Mouse (Mus musculus) common myeloid progenitor, adult 5-6 weeks (primary cell): ENCODE measurements around the gene Ets1. TPM values are rescaled to one million over a fixed set of nuclear protein-coding genes. Genes with fewer than 3 reads are reported as not detected.

Experiments
- ATAC-seq: replicated peaks from 2 replicates; pipeline ENCODE4 v1.8.0; 2016; ENCODE audit warnings: low read depth, mild to moderate bottlenecking, moderate TSS enrichment, inconsistent platforms; ENCODE audit not compliant: poor library complexity, severe bottlenecking
- total RNA-seq: library from RNA; stranded (forward); fragments of 200-1000, 187-1606 nt; gene quantifications from 2 replicates; pipeline ENCODE4 v1.2.3, GENCODE M21; 2017

Gene Ets1
- total RNA-seq, 1 experiment from 2014 or later, result 8.4 TPM

DNA sequence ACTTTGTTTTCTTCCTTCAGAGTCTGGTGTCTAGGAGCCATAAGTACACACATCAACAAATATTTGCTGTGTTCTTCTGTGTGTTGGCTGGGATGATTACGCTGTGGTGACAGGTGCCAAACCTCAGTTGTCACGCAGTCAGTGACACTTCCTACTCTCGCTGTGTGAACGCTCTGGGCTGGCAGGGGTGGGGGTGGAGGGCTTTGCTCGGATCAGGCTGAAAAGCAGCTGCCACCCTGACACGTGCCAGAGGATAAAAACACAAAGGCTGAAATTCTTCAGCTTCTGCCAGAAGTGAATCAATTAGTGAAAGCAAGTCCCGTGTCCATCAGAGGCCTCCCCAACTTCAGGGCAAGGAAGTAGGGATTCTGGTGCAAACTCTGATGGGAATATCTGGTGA, 20.0 kb upstream of the Ets1 start:
- ATAC-seq, result peak; percentile 71

DNA sequence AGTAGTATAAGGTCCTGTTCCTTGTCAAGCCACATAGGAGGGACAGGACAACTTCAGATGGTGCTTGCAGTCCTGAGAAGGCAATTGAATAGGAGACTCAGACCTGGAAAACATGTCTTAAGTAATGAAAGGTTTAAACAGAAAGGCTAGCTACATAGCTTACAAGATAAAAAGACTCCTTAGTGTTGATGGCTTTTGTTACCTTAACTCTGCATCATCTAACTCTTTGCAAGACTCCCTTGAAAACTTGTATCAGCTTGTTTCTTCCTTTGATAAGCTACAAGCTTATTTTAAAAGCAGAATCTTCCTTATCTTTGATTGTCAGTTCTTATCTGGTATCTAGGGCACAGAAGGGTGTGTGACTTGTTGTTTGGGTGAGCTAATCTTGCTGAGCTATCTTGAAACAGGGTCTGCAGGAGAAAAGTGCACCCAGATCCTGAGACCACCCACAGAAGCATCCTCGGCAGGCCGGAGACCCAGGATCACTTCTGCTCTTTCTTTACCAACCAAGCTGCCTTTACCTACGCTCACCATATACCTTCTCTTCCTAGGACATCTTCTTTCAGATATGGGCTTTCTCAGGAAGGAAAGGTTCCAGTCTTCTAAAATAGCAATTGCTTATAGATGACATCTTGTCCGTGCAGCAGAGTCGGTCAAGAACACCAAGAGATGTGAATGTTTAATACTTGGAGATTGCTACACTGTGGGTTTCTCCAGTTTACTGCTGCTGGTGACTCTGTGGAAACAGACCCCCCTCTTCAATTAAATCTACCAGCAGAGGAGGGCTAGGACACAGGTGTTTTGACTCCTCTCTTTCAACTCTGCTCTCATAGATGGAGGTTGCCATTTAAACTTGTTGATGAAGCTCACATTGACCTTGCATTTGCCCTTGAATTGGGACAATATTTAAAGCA, 19.2 kb upstream of the Ets1 start:
- no peak for ATAC-seq

DNA sequence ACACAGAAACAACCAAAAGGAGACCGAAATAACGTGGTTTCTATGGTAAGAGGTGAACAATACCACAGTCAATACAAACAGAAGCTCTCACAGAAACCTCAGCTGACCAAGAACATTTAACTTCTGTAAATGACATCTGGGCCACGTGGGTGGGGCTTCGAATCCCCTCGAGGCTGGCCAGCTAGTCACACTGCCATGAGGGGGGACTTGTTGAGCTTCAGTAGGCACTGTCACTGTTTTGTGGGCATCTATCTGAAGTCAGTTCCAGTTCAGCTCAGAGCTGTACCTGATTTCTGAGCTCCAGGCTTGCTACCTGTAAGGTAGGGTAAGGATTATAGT, 18.6 kb upstream of the Ets1 start:
- ATAC-seq, result no peak

DNA sequence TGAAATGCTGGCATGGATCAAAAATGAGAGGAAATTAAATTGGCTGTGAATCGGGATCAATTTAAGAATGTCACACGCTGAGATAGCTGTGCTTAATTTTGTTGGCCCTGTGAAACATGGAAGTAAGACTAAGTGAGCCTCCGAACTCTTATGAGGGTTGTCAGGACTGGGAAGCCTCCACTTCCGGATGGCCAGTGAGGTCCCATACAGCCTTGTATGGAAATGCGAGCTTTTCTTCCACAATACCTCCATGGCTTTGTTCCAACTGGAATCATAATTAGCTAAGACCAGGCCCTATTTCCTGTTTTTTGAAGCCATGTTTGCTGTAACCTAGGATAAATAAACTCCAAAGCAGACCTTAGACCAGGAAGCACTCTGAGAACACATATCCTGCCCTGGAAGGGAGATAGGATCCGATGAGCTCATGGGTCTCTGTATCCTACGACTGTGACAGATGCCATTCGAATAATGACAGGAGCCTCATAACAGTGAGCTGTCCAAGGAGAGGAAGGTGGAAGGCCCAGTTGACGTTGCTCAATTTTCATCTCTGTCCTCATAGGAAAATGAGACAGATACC, 17.4 kb upstream of the Ets1 start:
- ATAC-seq, result no peak

DNA sequence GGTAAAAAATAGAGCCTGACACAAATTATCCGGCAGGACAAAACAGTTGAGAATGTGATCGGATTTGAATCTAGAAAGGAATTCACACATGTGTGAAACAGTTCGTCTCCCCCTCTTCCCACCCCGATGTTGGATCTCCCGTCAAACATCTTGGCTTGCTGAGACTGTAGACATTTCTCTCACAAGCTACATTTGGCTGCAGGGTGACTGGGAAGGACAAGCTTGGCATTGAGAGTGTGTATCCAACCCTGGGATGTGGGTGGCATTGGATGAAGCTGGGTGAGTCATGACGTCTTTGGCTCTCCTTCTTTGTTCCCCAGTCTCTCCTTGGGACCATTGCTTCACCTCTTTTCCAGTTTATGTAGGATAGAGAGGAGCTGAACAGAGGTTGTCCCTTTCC, 16.4 kb upstream of the Ets1 start:
- no peak for ATAC-seq

DNA sequence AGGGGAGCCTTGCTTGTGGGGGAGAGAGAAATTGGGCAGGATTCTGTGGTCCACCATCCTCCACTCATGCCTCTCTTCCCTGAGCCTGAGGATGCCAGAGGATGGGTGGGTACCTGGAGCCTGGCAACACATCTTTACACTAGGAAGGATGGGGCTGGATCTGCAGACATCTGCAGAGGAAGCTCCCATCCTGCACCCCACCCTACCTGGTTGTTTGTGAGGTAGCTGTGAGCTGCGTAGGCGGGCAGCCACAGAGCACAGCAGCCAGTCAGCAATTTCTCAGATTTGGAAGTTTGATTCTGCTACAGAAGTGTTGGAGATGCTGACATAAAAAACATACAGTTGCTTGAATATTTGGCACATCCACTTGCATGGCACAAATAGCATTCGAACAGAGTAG, 15.6 kb upstream of the Ets1 start:
- ATAC-seq, result no peak

DNA sequence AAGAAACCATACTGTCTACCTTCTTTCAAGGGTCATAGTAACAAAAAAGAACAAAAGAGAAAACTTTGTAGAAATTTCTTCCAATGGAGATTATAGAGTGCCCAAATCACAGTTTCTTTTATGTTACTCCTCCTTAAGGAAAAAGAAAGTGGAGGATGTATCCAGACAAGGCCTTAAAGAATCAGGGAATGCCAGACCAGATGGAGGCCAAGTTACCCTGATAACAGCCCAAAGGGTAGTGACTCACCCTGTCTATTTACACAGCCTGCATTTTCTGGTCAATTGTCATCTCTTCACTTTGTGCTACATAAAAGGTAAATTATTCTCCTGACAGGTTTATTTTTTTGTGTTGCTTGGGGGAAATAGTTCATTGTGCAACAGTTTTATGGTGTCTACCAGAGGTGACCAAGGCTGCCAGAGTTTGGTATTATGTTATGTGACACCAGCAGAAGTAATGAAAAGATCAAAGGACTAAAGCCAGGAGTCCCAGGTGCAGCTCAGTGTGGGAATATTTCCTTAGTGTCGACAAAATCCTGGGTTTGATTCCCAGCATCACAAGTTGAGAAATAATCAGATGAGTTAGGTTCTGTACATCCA, 6.5 kb upstream of the Ets1 start:
- ATAC-seq, result no peak

DNA sequence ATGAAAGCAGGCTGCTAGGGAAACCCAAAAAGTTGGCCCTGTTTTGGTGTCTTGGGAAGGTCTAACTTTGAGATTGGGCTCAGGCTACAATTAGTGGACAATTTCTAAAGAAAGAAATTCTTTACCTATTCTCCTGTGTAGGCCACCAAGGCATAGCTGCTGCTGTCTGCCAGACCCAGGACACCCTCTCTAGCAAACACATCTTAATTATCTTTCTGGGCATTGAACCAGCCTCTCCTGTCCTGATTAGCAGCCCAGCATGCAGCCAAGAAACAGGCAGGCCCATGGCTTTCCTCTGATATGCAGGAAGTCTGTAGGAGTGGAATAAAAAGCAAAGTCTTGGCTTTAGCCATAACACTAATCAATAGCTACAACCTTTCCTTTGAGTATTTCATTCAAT, 4.7 kb upstream of the Ets1 start:
- no peak for ATAC-seq

DNA sequence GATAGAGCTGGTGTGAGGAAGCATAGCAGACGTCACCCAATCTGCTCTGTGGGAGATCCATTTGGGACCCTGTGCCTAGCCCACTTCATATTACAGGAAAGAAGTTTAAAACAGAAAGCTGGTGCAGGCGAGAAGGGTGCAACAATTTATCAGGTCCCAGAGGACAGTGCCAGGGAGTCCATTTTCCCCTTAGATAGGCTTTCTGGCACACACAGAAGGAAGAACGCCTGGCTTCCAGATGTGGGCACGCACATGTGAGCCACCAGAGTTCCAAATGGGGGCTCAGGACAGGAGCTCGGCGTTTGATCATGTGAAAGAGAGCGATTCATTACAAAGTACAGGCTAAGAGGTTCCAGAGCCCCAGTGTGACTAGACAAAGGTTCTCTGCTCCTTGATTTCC, 3.8 kb upstream of the Ets1 start:
- no peak for ATAC-seq

DNA sequence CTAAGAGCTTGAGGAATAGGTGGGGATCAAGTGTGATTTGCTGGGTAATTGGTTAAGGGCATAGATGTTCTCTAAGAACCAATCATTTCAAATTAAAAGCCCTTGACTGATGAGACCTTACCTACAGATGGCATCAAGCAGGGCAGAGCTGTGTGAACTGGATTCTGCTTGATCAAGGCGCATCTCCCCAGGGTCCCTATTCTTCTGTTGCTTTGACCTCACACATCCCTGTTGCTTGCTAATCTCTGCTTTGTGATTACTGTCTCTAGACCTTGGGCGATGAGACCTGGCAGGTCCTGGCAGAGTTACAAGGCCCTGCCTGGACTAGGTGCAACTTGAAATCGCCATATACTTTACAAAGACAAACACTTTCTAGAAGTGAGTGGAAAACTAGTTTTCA, 9.0 kb downstream of the Ets1 start:
- ATAC-seq, result no peak

DNA sequence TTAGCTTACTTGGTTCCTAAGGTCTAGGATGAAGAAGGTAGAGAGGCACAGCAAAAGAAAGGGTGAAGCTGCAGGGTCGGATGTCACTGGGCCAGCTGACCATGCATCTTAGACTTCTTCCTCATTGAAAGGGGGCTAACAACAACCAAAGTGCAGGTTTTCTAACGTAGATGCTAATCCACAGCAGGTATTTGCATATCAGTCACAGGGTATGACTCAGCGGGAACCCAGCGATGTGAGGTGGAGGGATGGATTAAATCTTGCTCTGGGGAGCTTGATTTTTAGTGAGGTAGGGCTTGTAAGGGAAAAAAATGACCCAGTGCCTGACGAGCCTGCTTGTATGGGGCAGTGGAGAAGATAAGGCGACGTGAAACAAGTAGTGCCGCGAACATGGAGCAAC, 9.5 kb downstream of the Ets1 start:
- 0 out of 2 replicates have a peak, but pooled peaks have one; percentile 22 for ATAC-seq

DNA sequence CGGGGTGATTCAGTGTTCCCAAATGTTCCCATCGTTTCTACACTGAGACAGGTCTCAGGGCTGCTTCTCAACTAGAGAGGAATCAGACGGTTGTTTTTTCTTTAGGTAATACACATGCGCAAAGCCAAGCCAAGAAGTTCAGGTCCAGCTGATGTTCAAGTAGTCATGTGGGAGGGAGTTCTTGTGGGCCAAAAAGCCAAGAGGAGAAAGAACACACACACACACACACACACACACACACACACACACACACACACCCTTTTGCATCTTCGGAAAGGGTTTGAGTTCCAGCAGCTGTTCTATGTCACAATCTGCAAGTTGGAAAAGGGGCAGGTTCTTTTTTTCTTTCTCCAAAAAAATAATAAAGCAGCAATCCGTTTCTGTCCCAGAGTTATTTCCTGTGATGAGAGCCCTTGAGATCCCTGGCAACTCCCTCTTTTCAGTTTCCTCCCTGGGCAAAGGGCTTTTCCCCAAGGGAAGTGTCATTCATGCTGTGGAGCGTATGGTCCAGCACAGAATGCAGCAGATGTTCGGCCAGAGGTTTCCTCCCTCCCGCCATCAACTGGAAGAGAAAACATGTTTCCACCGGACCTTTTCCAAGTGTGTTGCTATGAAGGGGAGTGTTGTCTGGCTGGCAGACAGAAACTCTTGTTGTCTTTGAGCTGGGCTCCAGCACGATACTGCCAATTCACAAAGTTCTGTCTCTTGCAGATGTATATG, 10.7 kb downstream of the Ets1 start:
- ATAC-seq, result no peak

DNA sequence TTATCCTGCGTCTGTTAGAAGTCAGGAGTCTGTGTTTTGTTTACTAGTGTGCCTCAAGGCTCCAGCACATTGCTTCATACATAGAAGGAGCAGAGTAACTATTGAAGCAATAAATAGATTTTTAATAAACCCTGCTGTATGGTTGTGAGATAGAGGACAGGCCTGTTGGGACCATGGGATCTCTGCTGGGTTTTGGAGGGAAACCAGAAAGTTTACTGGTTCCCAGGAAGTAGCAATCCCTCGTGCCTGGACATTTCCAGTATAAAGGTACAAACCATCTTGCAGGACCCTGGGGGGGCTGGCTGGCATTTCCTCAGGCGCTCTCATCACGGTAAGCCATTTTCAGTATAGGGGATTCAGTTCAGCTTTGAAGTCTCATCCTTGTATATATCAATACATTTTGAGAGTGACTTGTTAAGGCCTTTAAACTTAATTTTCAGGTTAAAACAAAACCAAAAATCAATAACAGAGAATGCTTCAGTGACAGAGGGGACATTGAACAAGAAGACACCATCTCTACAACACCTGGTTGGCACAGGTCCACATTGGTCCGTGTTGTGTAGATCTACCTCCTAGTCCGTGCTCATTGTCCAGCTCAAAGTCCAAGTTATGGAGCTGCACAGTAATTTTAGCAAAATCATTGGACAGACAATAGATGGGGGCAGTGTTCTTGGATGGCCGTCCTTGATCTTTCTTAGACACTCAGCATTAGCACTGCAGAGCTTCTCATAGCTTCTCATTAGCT, 11.7 kb downstream of the Ets1 start:
- no peak for ATAC-seq

DNA sequence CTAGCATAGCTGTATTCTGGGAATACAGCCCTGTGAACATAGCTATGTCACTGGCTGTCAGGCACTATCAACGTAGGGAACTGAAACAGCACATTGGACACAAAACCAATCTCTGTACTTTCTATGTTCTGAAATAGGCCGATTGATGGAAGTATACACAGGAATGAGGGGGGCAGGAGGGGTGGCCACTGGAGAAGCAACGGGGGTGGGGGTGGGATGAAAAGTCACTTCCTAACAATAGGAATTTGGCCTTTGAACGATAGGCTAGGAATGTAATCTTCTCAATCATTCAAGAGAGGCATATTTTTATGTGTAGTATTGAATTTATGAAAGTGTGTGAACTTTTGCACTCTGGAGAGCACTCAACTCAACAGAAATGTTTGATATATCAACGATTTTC, 12.3 kb downstream of the Ets1 start:
- no peak for ATAC-seq

DNA sequence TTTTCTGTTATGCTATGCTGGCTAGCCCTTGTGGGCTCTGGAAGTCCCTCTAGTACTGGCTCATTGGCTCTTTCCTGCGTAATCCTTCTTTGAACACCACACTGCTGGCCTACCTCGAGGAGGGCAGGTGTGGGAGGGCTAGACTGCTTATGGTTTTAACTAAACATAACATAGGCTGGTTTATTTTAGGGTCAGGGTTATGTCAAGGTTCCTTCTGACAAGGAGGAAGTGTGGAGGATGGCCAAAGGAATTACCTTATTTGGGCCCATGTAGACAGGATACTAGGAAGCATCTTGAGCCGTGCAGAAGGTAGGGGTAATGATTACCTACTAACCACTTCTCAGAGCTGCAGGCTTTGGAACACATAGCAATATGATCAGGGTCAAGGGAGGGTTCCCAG, 14.7 kb downstream of the Ets1 start:
- no peak for ATAC-seq

DNA sequence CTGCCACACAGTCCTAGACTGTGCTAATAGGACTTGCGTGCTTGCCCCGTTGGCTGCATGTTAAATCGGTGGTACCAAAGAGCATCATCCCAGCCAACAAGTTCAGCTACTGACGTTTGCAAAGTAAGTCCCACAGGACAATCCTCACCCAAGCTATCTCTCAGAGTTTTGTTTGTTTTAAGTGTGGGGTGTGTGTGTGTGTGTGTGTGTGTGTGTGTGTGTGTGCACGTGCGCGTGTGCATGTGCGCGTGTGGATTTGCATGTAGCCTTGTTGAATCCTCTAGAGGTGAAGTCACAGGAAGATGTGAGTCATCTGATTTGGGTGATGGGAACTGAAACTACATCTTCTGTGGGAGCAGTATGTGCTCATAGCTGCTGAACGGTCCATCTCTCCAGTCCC, 16.1 kb downstream of the Ets1 start:
- ATAC-seq, result peak; percentile 80

DNA sequence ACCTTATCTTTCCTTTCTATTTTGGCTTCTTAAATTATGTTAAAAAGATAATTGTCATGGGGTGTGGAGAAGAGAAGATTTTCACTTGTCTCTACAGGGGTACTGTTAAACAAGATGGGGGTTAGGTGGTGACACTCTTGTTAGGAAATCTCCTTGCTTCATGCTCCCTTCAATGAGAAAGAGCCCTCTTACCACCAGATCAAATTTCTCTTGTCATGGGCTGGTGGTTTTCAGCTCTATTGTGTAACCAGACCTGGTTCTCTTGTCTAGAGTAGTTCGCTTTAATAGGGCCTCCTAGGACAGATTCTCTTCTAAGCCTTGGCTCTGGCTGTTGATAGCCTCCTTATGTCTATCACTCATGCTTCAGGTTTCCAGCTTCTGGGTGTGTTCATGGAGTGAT, 18.3 kb downstream of the Ets1 start:
- ATAC-seq, result peak; percentile 70

DNA sequence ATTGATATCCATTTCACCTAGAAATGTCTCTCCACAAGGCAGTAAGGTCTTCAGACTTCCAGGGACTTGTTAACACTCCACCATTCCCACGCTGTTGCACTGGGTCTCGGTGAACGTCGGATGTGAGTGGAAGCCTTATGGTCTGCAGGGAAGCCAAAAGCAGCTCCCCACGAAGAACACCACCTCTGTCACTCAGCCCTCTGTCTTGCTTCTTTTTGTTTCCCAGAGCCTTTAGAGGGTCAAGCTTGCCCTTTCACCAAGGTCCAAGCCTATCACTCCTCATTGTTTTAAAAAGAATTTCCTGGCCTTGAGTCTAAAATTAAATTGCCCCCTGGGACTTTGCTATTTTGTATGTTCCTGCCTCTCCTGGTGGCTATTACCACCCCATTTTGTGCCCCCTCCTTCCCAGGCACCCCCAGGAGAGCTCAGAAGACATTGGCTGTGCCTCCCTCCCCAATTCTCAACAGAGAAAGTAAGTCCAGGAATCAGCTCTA, 20.4 kb downstream of the Ets1 start:
- no peak for ATAC-seq

DNA sequence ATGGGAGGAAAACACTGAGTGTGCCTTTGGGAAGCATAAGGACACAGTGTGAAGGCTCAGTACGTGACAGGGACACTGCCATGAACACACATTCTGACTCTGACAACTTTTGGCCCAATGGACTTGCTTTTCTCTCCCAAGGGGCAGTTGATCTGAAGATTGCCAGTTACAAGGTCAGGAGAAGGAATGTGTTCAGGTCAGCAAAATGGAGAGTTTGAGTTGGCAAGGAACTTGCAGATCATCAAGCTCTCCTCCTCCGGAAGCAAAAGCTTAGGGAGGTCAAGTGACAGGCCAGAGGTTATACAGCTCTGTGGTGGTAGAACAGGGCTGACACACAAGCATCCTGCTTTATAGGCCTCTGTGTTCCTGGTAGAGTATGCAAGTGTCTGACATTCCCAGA, 21.1 kb downstream of the Ets1 start:
- no peak for ATAC-seq

DNA sequence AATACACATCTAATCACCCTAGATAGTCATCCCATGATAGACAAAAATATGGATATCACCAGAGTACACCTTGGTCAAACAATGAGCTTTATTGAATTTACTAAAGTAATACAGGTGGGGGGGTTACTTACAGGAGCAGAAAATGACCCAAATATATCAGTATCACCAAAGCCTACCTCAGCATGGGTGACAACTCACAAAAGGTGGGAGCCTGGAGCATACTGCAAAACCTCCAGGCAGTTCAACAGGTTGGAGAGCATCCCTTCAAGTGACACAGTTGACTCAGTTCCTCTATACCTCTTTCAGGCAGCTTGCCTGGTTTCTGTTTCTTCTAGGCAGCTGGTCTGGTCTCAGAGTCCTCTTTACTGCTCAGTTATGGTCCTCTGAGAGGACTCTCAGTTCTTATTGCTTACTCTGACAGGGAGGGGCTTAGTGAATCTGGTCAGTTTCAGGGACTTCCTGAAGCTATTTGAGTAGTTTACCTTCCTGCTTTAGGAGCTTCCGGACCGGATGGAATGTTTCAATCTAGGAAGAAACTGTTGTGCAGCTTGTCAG, 24.5 kb downstream of the Ets1 start:
- ATAC-seq, result no peak
